Mouse (Mus musculus): ENCODE measurements around the gene Parp3.

Parp3 gene

GRCm38 (mm10) chr9:106475046-106475445 lies 1.7 kb downstream of the Parp3 start:
- no peak for DNase-seq (ENCODE audit: extremely low read depth, low read depth)

DNA sequence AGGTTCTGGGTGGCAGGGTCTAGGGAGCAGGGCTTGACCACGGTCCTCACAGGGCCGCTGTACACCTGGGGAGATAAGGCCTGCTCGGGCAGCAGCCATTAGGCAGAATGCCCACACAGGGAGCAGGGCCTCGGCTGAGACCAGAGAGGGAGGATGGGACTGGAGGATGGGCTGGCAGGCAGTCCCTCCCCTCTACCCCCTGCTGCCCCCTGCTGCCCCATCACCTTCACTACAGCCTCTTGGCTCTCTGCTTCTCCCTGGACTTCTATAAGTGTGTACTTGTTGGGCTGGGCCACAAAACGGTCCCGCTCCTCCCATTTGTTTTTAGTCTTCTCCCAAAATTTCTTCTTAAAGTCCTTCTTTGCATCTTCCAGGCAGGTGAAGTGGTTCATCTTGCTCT lies 2.3 kb downstream of the Parp3 start:
- peak; percentile 67 for DNase-seq (ENCODE audit: extremely low read depth, low read depth)

DNA sequence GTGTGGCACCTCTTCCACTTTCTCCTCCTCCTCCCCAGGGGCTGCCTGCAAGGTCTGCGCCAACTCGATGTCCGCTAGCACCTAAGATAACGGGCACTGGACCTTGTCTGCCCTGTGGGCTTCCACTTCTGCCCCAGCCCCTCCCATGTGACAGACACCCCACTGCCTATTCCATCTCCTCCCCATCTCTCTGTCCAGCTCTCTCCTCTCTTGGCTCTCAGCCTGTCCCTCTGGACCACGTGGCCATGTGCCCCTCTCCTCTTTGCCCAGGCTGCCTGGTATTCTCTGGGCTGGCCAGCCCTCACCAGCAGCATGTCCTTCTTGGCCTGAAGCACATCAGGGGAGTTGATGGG lies 3.0 kb downstream of the Parp3 start:
- DNase-seq (ENCODE audit: extremely low read depth, low read depth) = no peak

- no peak for DNase-seq (ENCODE audit: extremely low read depth, low read depth)
Measured at GRCm38 (mm10) chr9:106473081-106473752, 3.5 kb downstream of the Parp3 start.

DNA sequence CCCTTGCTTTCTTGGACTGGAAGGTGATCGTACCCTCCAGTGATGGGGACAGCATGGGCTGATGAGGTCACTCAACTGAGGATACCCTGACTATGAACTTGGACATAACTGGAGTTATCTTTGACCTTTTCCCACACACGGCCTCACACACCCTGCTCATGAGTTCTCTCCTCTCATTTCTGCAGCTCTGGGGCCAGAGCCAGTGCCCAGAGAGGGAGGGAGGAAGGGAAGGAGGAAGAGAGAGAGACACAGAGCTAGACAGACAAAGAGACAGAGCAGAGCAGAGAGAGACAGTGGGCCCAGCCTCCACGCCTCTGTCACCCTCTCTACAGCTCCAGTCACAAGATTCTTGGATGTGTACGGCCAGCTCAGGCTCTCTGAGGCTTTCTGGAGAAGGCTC lies 4.4 kb downstream of the Parp3 start:
- DNase-seq (ENCODE audit: extremely low read depth, low read depth) = no peak

GRCm38 (mm10) chr9:106471892-106472291 lies 4.9 kb downstream of the Parp3 start:
- no peak for DNase-seq (ENCODE audit: extremely low read depth, low read depth)

- DNase-seq (ENCODE audit: extremely low read depth, low read depth) = no peak
Measured at GRCm38 (mm10) chr9:106470991-106471750, 5.6 kb downstream of the Parp3 start.

GRCm38 (mm10) chr9:106469776-106470175 lies 7.0 kb downstream of the Parp3 start:
- no peak for DNase-seq (ENCODE audit: extremely low read depth, low read depth)

- no peak for DNase-seq (ENCODE audit: extremely low read depth, low read depth)
Measured at GRCm38 (mm10) chr9:106469317-106469716, 7.4 kb downstream of the Parp3 start.

DNA sequence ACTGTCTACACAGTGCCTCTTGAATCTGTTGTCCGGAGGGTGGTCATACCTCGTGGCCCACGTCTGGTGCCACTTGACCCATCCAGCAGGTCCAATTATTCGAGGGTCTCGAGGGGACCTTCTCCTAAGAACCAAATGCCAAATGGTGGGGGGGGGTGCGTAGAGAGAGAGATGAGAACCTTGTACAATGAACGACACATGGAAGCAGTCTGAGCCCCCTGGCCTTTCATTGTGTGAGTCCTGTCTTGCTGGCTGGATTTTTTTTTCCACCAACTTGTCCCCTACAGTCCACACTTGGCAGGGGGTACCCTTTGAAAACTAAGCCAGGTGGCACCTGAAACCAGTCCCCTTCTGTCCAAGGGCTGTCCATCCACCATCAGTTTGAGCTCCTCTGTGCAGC lies 9.0 kb downstream of the Parp3 start:
- DNase-seq (ENCODE audit: extremely low read depth, low read depth) = no peak

GRCm38 (mm10) chr9:106466721-106467120 lies 10.0 kb downstream of the Parp3 start:
- no peak for DNase-seq (ENCODE audit: extremely low read depth, low read depth)

DNA sequence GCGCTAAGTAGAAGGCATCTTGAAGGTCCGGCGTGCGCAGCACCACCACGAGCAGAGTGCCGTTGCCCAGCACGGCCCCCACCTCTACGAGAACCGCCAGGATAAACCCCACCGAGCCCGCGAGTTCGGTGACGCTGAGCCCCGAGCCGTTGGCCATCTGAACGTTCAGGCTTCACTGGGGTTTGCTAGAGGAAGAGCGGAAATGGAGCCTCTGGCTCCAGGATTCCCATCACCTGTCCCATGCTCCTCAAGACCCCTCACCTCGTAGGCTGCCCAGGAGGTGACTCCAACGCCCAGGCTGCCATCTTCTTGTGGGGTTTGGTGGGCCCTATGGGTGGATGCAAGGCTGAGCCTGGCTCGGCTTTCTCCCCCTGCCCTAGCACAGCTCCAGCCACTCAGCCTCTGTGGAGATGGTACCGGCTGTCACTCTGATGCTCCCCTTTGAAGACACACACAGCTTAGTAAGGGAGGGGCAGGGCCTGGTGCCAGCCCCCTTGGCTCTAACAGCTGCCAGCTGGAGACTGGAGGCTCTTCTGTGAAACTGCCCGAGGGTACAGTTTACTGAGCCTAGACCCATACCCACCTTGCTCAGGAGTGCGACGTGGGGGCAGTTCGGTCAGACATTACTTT lies 11.1 kb downstream of the Parp3 start, which contains the start of gene Gpr62:
Gene Gpr62 (minus strand): TSS at position 368 of the 630 bp plus-strand sequence.
- no peak for DNase-seq (ENCODE audit: extremely low read depth, low read depth)

GRCm38 (mm10) chr9:106464751-106465541 lies 11.8 kb downstream of the Parp3 start:
- no peak for DNase-seq (ENCODE audit: extremely low read depth, low read depth)

DNA sequence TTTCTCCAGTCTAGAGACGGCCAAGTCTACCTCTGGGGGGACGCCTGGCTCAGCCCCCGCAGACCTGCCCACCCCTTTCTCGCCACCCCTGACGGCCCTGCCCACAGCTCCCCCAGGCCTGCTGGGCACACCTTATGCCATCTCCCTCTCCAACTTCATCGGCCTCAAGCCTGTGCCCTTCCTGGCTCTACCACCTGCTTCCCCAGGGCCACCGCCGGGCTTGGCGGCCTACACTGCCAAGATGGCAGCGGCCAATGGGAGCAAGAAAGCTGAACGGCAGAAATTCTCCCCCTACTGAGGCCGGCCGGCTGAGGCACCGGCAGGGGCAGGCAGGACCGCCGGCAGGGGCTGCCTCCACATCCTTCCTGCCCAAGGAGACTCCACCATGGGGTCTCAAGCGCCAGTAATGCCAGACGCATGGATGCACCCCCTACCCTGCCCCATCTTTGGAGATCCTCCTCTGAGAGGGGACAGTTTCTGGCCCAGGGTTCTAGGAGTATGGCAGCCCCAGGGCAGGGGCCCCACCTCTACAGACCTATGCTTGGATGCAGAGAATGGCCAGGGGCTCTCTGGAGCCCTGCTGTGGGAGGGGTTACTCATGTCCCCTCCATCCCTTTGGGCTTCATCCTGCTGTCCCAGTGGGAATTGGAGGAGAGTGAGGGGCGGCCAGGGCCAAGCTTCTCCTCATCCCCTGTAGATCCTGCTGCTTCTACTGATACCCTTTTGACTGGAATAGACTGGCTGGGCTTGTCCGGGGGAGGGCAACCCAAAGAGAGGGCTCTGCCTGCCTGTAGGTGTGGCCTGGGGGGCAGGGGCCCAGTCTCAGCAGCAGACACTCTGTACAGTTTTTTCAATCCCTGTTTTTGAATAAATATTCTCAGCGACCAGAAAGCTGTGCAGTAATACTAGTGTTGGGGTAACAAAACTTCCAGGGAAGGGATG lies 13.4 kb downstream of the Parp3 start:
- DNase-seq (ENCODE audit: extremely low read depth, low read depth) = no peak

DNA sequence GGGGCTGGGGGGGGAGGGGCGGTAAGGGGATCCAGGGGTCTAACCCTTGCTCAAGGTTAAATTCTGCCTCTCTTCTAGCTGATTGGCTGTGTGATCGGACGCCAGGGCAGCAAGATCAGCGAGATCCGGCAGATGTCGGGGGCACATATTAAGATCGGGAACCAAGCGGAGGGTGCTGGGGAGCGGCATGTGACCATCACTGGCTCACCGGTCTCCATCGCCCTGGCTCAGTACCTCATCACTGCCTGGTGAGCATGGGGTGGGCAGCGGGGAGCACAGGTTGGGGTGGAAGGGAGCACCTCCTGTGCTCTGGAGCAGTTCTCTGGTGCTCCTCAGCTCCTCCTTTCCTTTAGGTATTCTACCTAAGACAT lies 14.3 kb downstream of the Parp3 start:
- no peak for DNase-seq (ENCODE audit: extremely low read depth, low read depth)

DNA sequence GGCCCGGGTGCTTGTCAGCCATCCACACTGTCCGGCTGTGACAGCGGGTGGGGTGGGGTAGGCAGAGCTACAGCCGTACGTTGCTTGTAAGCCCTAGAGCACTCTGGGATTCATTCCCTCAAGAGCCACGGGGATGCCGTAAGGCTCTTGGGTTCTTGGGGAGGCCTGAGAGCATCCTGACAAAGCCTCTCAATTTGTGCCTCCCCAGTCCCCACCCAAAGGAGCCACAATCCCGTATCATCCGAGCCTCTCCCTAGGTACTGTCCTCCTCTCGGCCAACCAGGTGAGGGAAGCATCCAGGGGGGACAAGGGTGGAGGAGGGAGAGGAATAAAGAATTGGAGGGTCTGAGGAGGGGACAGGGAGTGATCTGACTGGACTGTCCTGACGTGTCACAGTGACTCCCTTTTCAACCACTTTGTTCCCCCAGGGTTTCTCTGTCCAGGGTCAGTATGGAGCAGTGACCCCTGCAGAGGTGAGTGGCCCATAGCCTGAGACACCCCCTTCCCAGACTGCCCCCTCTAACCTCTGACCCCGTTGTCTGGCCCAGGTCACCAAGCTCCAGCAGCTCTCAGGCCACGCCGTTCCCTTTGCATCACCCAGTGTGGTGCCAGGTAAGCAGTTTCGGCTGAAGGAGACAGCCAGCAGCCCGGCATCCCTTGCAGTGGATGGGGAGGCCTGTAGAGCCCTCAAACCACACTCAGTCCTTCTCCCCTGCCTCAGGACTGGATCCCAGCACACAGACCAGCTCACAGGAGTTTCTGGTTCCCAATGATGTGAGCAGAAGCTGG lies 14.9 kb downstream of the Parp3 start:
- no peak for DNase-seq (ENCODE audit: extremely low read depth, low read depth)

GRCm38 (mm10) chr9:106461026-106461415 lies 15.7 kb downstream of the Parp3 start:
- DNase-seq (ENCODE audit: extremely low read depth, low read depth) = no peak

GRCm38 (mm10) chr9:106460401-106461025 lies 16.2 kb downstream of the Parp3 start:
- no peak for DNase-seq (ENCODE audit: extremely low read depth, low read depth)

- DNase-seq (ENCODE audit: extremely low read depth, low read depth) = no peak
Measured at GRCm38 (mm10) chr9:106459946-106460345, 16.8 kb downstream of the Parp3 start.
